Mouse (Mus musculus): ENCODE data around the gene 1810043G02Rik.
A peak's percentile ranks its signal among the peaks of the same experiment; 100 is the strongest.
"Not testable (repeated sequence)": the region's sequence is repeated elsewhere in the genome, so short reads cannot be mapped to it uniquely, and the experiment has no call there.

Gene 1810043G02Rik

GRCm38 (mm10) chr10:78005791-78006438, 27.6 kb downstream of the 1810043G02Rik start:
- no peak for DNase-seq (ENCODE audit: low read depth)

GRCm38 (mm10) chr10:78007203-78007602, 28.9 kb downstream of the 1810043G02Rik start:
- no peak for DNase-seq (ENCODE audit: low read depth)

- DNase-seq (ENCODE audit: low read depth) = no peak
Observed at GRCm38 (mm10) chr10:78008169-78008568, 29.8 kb downstream of the 1810043G02Rik start.

GRCm38 (mm10) chr10:78009184-78009944, 31.0 kb downstream of the 1810043G02Rik start:
- DNase-seq (ENCODE audit: low read depth) = peak; percentile 90

GRCm38 (mm10) chr10:78009945-78010293, 31.6 kb downstream of the 1810043G02Rik start, which contains the start of gene Pfkl:
TSS of gene Pfkl (minus strand) at chr10:78010083.
- no peak for DNase-seq (ENCODE audit: low read depth)

- DNase-seq (ENCODE audit: low read depth) = no peak
Observed at GRCm38 (mm10) chr10:78010335-78010734, 32.0 kb downstream of the 1810043G02Rik start.

GRCm38 (mm10) chr10:78011116-78011515, 32.8 kb downstream of the 1810043G02Rik start:
- DNase-seq (ENCODE audit: low read depth) = not testable (repeated sequence)

GRCm38 (mm10) chr10:78012661-78013495, 34.6 kb downstream of the 1810043G02Rik start:
- no peak for DNase-seq (ENCODE audit: low read depth)

- DNase-seq (ENCODE audit: low read depth) = no peak
Observed at GRCm38 (mm10) chr10:78015489-78015888, 37.2 kb downstream of the 1810043G02Rik start.

GRCm38 (mm10) chr10:78016366-78016765, 38.0 kb downstream of the 1810043G02Rik start:
- no peak for DNase-seq (ENCODE audit: low read depth)

- peak; percentile 81 for DNase-seq (ENCODE audit: low read depth)
Observed at GRCm38 (mm10) chr10:78018797-78019203, 40.5 kb downstream of the 1810043G02Rik start.

- DNase-seq (ENCODE audit: low read depth) = no peak
Observed at GRCm38 (mm10) chr10:78019291-78019690, 41.0 kb downstream of the 1810043G02Rik start.

GRCm38 (mm10) chr10:78019984-78020383, 41.7 kb downstream of the 1810043G02Rik start:
- DNase-seq (ENCODE audit: low read depth) = not testable (repeated sequence)

GRCm38 (mm10) chr10:78025453-78025852, 47.1 kb downstream of the 1810043G02Rik start:
- DNase-seq (ENCODE audit: low read depth) = not testable (repeated sequence)

GRCm38 (mm10) chr10:78028129-78028528, 49.8 kb downstream of the 1810043G02Rik start:
- DNase-seq (ENCODE audit: low read depth) = no peak

GRCm38 (mm10) chr10:78029080-78029479, 50.8 kb downstream of the 1810043G02Rik start:
- DNase-seq (ENCODE audit: low read depth) = no peak

GRCm38 (mm10) chr10:78031987-78032386, 53.7 kb downstream of the 1810043G02Rik start:
- no peak for DNase-seq (ENCODE audit: low read depth)
